Comparison of ENCODE assay signal across 9 mouse cellular contexts in the genomic region with DNA sequence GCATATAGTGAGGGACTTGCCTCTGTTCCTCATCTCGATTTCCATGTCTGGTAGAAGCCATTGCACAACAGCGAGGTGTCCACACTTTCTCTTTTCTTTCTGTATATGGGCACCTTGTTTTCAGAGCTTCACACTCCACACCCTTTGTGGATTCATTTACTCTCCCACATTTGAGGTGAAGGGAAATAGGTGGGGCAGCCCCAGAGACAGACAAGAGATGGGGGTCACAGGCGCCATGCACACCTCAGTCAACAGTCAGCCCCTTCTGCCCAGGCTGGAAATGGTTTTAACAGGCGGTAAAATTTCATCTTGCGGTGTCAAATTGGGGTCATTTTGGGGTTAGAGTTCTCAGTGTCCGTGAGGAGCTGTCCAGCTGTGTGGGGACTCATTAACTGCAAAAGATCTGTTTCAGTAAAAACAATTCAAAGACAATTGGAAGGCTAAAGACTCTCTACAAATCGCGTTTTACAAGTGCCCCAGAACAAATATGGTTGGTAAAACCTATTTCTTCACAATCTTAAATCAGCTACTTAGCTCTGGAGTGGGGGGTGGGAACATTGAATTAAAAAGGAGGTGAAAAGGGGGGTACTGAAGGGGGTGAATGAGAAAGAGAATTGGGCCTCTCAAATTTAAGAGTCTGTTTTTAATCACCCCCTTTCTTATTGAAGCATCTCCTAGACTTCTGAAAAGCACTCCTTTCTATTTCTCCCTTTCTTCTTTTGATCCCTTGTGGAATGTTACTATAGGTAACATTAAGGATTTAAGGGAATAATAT. TPM values are rescaled to one million over a fixed set of nuclear protein-coding genes. Genes with fewer than 3 reads are reported as not detected.
DNase-seq lines count a peak whose midpoint lies in the region; ATAC-seq and TF ChIP-seq lines count a peak whose summit lies in the region.
"Had no signal": no experiment of that assay in that cellular context is flagged by ENCODE, and none has a peak within 500 bp of the region (broad histone marks: within the 10 kb centered on the region; RNA-seq: fewer than 3 reads in every experiment).

No protein-coding gene starts in this region.

- peak overlapping the region; percentile 63 for H3K4me3 ChIP-seq in heart, embryonic 11.5 days (ENCODE audit: low read depth, low read length)
- H3K4me3 ChIP-seq in heart, adult 2 months, result no peak overlapping the region
- H3K4me3 ChIP-seq in hindbrain, embryonic 16.5 days (ENCODE audit: low read length), result peak overlapping the region; percentile 59
- H3K4me3 ChIP-seq in midbrain, embryonic 16.5 days (ENCODE audit: low read depth, low read length), result peak overlapping the region; percentile 43

- H3K27ac ChIP-seq in heart, embryonic 11.5 days (ENCODE audit: low read depth, low read length), result no peak overlapping the region
- no peak overlapping the region for H3K27ac ChIP-seq in heart, adult 2 months
- peak overlapping the region; percentile 91 for H3K27ac ChIP-seq in hindbrain, embryonic 16.5 days (ENCODE audit: low read depth, low read length)
- H3K27ac ChIP-seq in midbrain, embryonic 16.5 days (ENCODE audit: low read length), result peak overlapping the region; percentile 61

- no peak for DNase-seq in heart, adult 2 months
- peak; percentile 76 for DNase-seq in embryo, embryonic 9.5 days (ENCODE audit: extremely low spot score)
- DNase-seq in testis, postnatal 14 days (ENCODE audit: low spot score), result no peak
- DNase-seq in spleen, postnatal 10 days (ENCODE audit: low spot score in 2 of 2), result no peak
- no peak for DNase-seq in left cerebral cortex, adult 18-20 months (ENCODE audit: low spot score in 2 of 2)
- DNase-seq: thymus, postnatal 25 days had no signal

- no peaks in the 10 kb centered on the region for H3K79me2 ChIP-seq in heart, adult 2 months (replicated peaks; ENCODE audit: control insufficient read depth, insufficient read depth, low read length)

- peak overlapping the region; percentile 91 for H3K4me2 ChIP-seq in heart, embryonic 11.5 days
- H3K4me2 ChIP-seq in hindbrain, embryonic 16.5 days (ENCODE audit: low read length), result peak overlapping the region; percentile 64
- H3K4me2 ChIP-seq in midbrain, embryonic 16.5 days (ENCODE audit: low read length), result peak overlapping the region; percentile 62

- no peaks in the 10 kb centered on the region for H3K36me3 ChIP-seq in heart, embryonic 11.5 days (ENCODE audit: control insufficient read depth, insufficient read depth, low read length)
- no peaks in the 10 kb centered on the region for H3K36me3 ChIP-seq in heart, adult 2 months (ENCODE audit: control insufficient read depth, insufficient read depth, low read length)
- no peaks in the 10 kb centered on the region for H3K36me3 ChIP-seq in hindbrain, embryonic 16.5 days (ENCODE audit: control insufficient read depth, insufficient read depth, low read length)
- H3K36me3 ChIP-seq in midbrain, embryonic 16.5 days (ENCODE audit: control insufficient read depth, insufficient read depth, low read length), result no peaks in the 10 kb centered on the region

- TF ChIP-seq POLR2A in heart, adult 2 months (IDR thresholded peaks at IDR 0.05; ENCODE audit: insufficient read depth, low read depth, low read length), result no peak

- no peak for TF ChIP-seq CTCF in heart, adult 2 months (IDR thresholded peaks at IDR 0.05)

- peak overlapping the region; percentile 91 for H3K9ac ChIP-seq in heart, embryonic 11.5 days (ENCODE audit: low read depth, low read length)
- no peak overlapping the region for H3K9ac ChIP-seq in heart, adult 2 months (ENCODE audit: low read depth, low read length)
- peak overlapping the region; percentile 46 for H3K9ac ChIP-seq in hindbrain, embryonic 16.5 days (ENCODE audit: low read depth, low read length)
- peak overlapping the region; percentile 44 for H3K9ac ChIP-seq in midbrain, embryonic 16.5 days (ENCODE audit: low read depth, low read length)

- TF ChIP-seq EP300 in heart, adult 2 months (IDR thresholded peaks at IDR 0.05; ENCODE audit: insufficient read depth, low read depth, low read length), result no peak

- no peak for ATAC-seq in heart, embryonic 11.5 days (replicated peaks; ENCODE audit: insufficient number of reproducible peaks, low FRiP score, low TSS enrichment)
- no peak for ATAC-seq in hindbrain, embryonic 16.5 days
- no peak for ATAC-seq in midbrain, embryonic 16.5 days

- H3K4me1 ChIP-seq in heart, embryonic 11.5 days (ENCODE audit: control insufficient read depth, insufficient read depth, low read length), result peaks cover 13% of the 10 kb centered on the region; the same call in 1 of the 2 replicates
- no peaks in the 10 kb centered on the region for H3K4me1 ChIP-seq in heart, adult 2 months (ENCODE audit: control insufficient read depth, insufficient read depth, low read length)
- H3K4me1 ChIP-seq in hindbrain, embryonic 16.5 days (ENCODE audit: control insufficient read depth, insufficient read depth, low read depth, low read length), result no peaks in the 10 kb centered on the region
- H3K4me1 ChIP-seq in midbrain, embryonic 16.5 days (ENCODE audit: control insufficient read depth, insufficient read depth, low read length), result peaks cover 14% of the 10 kb centered on the region

- H3K27me3 ChIP-seq in heart, embryonic 11.5 days (ENCODE audit: control insufficient read depth, insufficient read depth, low read length), result no peaks in the 10 kb centered on the region
- H3K27me3 ChIP-seq in heart, adult 2 months (ENCODE audit: control insufficient read depth, insufficient read depth, low read length), result no peaks in the 10 kb centered on the region
- H3K27me3 ChIP-seq in hindbrain, embryonic 16.5 days (replicated peaks; ENCODE audit: control insufficient read depth, insufficient read depth, low read length), result no peaks in the 10 kb centered on the region; the same call in 1 of the 2 replicates
- H3K27me3 ChIP-seq in midbrain, embryonic 16.5 days (ENCODE audit: control insufficient read depth, insufficient read depth, low read depth, low read length), result peaks cover 3% of the 10 kb centered on the region; the same call in 1 of the 2 replicates

- 12% methylated on average over 8 of the region's 8 CpGs for WGBS in heart, embryonic 11.5 days (ENCODE audit: insufficient replicate concordance)
- 78% methylated on average over 8 of the region's 8 CpGs for WGBS in heart, adult 2 months
- 15% methylated on average over 8 of the region's 8 CpGs for WGBS in hindbrain, embryonic 16.5 days
- WGBS in midbrain, embryonic 16.5 days, result 13% methylated on average over 8 of the region's 8 CpGs

- no peaks in the 10 kb centered on the region for H3K9me3 ChIP-seq in heart, embryonic 11.5 days (replicated peaks; ENCODE audit: control insufficient read depth, low read length)
- H3K9me3 ChIP-seq in hindbrain, embryonic 16.5 days (ENCODE audit: control insufficient read depth, low read length), result no peaks in the 10 kb centered on the region
- no peaks in the 10 kb centered on the region for H3K9me3 ChIP-seq in midbrain, embryonic 16.5 days (replicated peaks; ENCODE audit: control insufficient read depth, low read length, poor library complexity, severe bottlenecking)

- intact Hi-C loops in heart, adult 2 months (cut with DNase I), result loop anchor here (10.0 kb wide), 3 partner anchors 485 to 1215 kb away; a partner anchor contains a TSS

RNA-seq across cellular contexts. Expression of a gene that starts 4.0 kb away (rescaled TPM):
- polyA plus RNA-seq in heart, embryonic 11.5 days (2014; fragmentation: Nextera tagmentation; extraction: Ambion mirVana), result 50.5 and 59.8 TPM in 2 replicates
- 10 to 100 TPM; 24.9 to 30.4 TPM for total RNA-seq in heart, adult 2 months (2021)
- 16.9 and 22.4 TPM in 2 replicates for polyA plus RNA-seq in heart, adult 2 months (2012; rRNA removed)
- 128 and 131 TPM in 2 replicates for polyA plus RNA-seq in hindbrain, embryonic 16.5 days (2015; fragmentation: Nextera tagmentation; extraction: Ambion mirVana)
- 62.5 and 70.2 TPM in 2 replicates for polyA plus RNA-seq in midbrain, embryonic 16.5 days (2015; fragmentation: Nextera tagmentation; extraction: Ambion mirVana)
- total RNA-seq in left cerebral cortex, adult 18-20 months (2021), result 100 to 1,000 TPM; 109 to 117 TPM

Comparison
In these comparisons a context has a peak if more than half of its experiments do, and no peak if none do; other contexts are left out.
1. H3K27ac ChIP-seq: peak in hindbrain, embryonic 16.5 days (single experiment) and midbrain, embryonic 16.5 days (single experiment); none in heart, embryonic 11.5 days (single experiment) and heart, adult 2 months (single experiment).
2. Peak in every context shown above with its lines, with median percentiles within 50 percentile points of each other: H3K4me2 ChIP-seq.